Mouse (Mus musculus) kidney, adult 2 months (tissue): Measurements from ENCODE around the gene Dbndd1. TPM values are rescaled to one million over a fixed set of nuclear protein-coding genes. Genes with fewer than 3 reads are reported as not detected.
A peak's percentile ranks its signal among the peaks of the same experiment; 100 is the strongest.

Source experiments
- DNase-seq: peaks from one replicate; pipeline ENCODE4 v3.0.0; 2021
- H3K27ac ChIP-seq: fragments of 200-500 bp; 2 replicates; pipeline ENCODE4 v1.5.1; 2012; ENCODE audit warnings: low read depth, low read length, control low read depth, inconsistent platforms; ENCODE audit not compliant: insufficient read depth
- H3K27me3 ChIP-seq: fragments of 200-500 bp; replicated peaks from 2 replicates; pipeline ENCODE4 v1.6.1; 2012; ENCODE audit warnings: mild to moderate bottlenecking, moderate library complexity, low read length, inconsistent platforms; ENCODE audit not compliant: control insufficient read depth, insufficient read depth
- H3K36me3 ChIP-seq: fragments of 200-500 bp; 2 replicates; pipeline ENCODE4 v1.6.1; 2012; ENCODE audit warnings: mild to moderate bottlenecking, moderate library complexity, low read length, inconsistent platforms; ENCODE audit not compliant: control insufficient read depth, insufficient read depth
- H3K4me1 ChIP-seq: fragments of 200-500 bp; 2 replicates; pipeline ENCODE4 v1.6.1; 2011; ENCODE audit warnings: low read length; ENCODE audit not compliant: control insufficient read depth, insufficient read depth
- H3K4me3 ChIP-seq: fragments of 200-500 bp; 2 replicates; pipeline ENCODE4 v1.5.1; 2011; ENCODE audit warnings: mild to moderate bottlenecking, low read depth, low read length, control low read depth; ENCODE audit not compliant: insufficient read depth
- CTCF ChIP-seq: fragments of 200-500 bp; conservative IDR thresholded peaks from 2 replicates; pipeline ENCODE4 v1.5.1; 2011; ENCODE audit warnings: low read depth, mild to moderate bottlenecking, control low read depth, low read length, moderate library complexity, mixed read lengths; ENCODE audit not compliant: insufficient read depth, insufficient read length
- POLR2A ChIP-seq: fragments of 200-500 bp; IDR thresholded peaks from one replicate; pipeline ENCODE4 v1.6.1; 2011; ENCODE audit warnings: low read depth, low read length, control low read depth
- WGBS: fragments of 180-500 bp; shearing (Covaris S2); methylation state at CpG from one replicate; pipeline ENCODE4 v1.1.7; 2018; 5-methylcytosine and 5-hydroxymethylcytosine counted together
- polyA plus RNA-seq: library from polyadenylated mRNA; depleted of rRNA; stranded (reverse); fragments of >200 nt; gene quantifications from 2 replicates; pipeline ENCODE4 v1.2.3, GENCODE M21; 2012

Dbndd1 gene
- polyA plus RNA-seq, 1 experiment: 0.19 TPM

- Histone ChIP-seq H3K36me3 (no peaks in the 10 kb centered on the region; the same call in 1 of the 2 replicates), H3K27ac (no peak overlapping the region)
- DNase-seq: no peak
Observed at GRCm38 (mm10) chr8:123505695-123506094, 9.6 kb downstream of the Dbndd1 start.

GRCm38 (mm10) chr8:123505267-123505666 is 10.0 kb downstream of the Dbndd1 start:
- Histone ChIP-seq H3K36me3 (no peaks in the 10 kb centered on the region; the same call in 1 of the 2 replicates), H3K4me1 (no peaks in the 10 kb centered on the region), H3K27ac (no peak overlapping the region), H3K27me3 (no peaks in the 10 kb centered on the region), H3K4me3 (no peak overlapping the region)
- WGBS: 70% methylated on average over 4 of the region's 4 CpGs
- no peak for DNase-seq
- TF ChIP-seq CTCF (no peak), POLR2A (no peak)

More at GRCm38 (mm10) chr8:123505695-123506094, 9.6 kb downstream of the Dbndd1 start:
- no peak overlapping the region for H3K4me3 ChIP-seq
- 76% methylated on average over 9 of the region's 9 CpGs for WGBS
- no peaks in the 10 kb centered on the region for H3K4me1 ChIP-seq
- TF ChIP-seq CTCF: no peak
- TF ChIP-seq POLR2A: no peak
- H3K27me3 ChIP-seq: no peaks in the 10 kb centered on the region

GRCm38 (mm10) chr8:123504591-123505195 is 10.6 kb downstream of the Dbndd1 start:
- no peaks in the 10 kb centered on the region; the same call in 1 of the 2 replicates for H3K36me3 ChIP-seq
- no peak for DNase-seq
- WGBS: 49% methylated on average over 9 of the region's 9 CpGs

GRCm38 (mm10) chr8:123503801-123504467 is 11.3 kb downstream of the Dbndd1 start:
- Histone ChIP-seq H3K27ac (no peak overlapping the region), H3K36me3 (no peaks in the 10 kb centered on the region; the same call in 1 of the 2 replicates), H3K4me1 (no peaks in the 10 kb centered on the region), H3K27me3 (no peaks in the 10 kb centered on the region), H3K4me3 (no peak overlapping the region)
- 98% methylated on average over 6 of the region's 6 CpGs for WGBS
- TF ChIP-seq CTCF (peak; percentile 8; the same call in 1 of the 2 replicates), POLR2A (no peak)
- DNase-seq: no peak

More at GRCm38 (mm10) chr8:123504591-123505195, 10.6 kb downstream of the Dbndd1 start:
- Histone ChIP-seq H3K4me1 (no peaks in the 10 kb centered on the region), H3K27me3 (no peaks in the 10 kb centered on the region), H3K4me3 (no peak overlapping the region), H3K27ac (no peak overlapping the region)
- no peak for TF ChIP-seq CTCF

- Histone ChIP-seq H3K27me3 (no peaks in the 10 kb centered on the region), H3K36me3 (no peaks in the 10 kb centered on the region; the same call in 1 of the 2 replicates), H3K27ac (no peak overlapping the region), H3K4me3 (no peak overlapping the region), H3K4me1 (no peaks in the 10 kb centered on the region)
- DNase-seq: no peak
- WGBS: 95% methylated on average over 5 of the region's 5 CpGs
- TF ChIP-seq POLR2A (no peak), CTCF (no peak)
Observed at GRCm38 (mm10) chr8:123502192-123502591, 13.1 kb downstream of the Dbndd1 start.

DNA sequence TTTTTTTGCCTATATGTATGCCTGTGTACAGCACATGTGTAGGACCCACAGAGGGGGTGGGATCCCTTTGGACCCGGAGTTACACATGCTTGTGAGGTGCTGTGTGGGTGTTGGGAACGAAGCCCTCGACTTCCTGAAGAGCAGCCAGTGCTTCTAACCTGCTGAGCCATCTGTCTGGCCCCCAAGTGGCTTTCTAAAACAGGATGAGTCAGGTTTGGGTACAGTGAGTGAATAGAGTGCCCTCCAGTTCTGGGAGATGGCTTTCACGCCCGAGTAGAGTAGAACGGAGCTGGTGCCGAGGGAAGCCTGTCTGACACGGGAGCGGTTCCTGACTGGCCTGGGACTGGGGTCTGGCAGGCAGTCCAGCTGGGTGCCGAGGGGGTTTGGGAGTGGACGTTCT is 15.7 kb downstream of the Dbndd1 start:
- DNase-seq: no peak
- WGBS: 90% methylated on average over 11 of the region's 11 CpGs
- no peak overlapping the region for H3K27ac ChIP-seq
- H3K36me3 ChIP-seq: peaks cover 6% of the 10 kb centered on the region
- no peak for TF ChIP-seq POLR2A
- H3K27me3 ChIP-seq: no peaks in the 10 kb centered on the region
- H3K4me1 ChIP-seq: no peaks in the 10 kb centered on the region
- no peak overlapping the region for H3K4me3 ChIP-seq

DNA sequence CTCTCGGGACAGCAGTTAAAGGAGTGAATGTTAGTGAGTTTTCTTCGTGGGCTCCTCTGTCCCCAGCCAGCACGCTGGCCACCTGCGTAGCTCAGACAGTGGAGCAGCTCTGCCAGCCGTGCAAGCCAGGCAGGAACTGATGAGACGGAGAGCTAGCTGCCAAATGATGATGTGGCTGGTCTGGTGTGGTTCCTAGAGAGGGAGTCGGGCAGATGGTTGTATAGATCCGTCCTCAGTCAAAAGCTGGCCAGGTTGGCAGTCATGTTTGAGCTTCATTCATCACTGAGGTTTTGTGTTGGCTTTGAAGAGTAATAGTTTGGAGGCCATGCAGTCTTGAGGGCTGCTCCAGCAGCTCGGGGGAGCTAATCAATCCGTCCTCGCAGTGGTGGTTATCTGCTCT is 16.3 kb downstream of the Dbndd1 start:
- H3K27me3 ChIP-seq: no peaks in the 10 kb centered on the region
- no peak for TF ChIP-seq POLR2A
- no peak for TF ChIP-seq CTCF
- H3K4me3 ChIP-seq: no peak overlapping the region
- no peak for DNase-seq
- peaks cover 6% of the 10 kb centered on the region for H3K36me3 ChIP-seq
- WGBS: 87% methylated on average over 11 of the region's 11 CpGs
- H3K27ac ChIP-seq: no peak overlapping the region
- no peaks in the 10 kb centered on the region for H3K4me1 ChIP-seq
